Comparison of ENCODE assay signal across 18 mouse cellular contexts in genomic region chr11:64037471-64038125, GRCm38 (mm10). TPM values are rescaled to one million over a fixed set of nuclear protein-coding genes. Genes with fewer than 3 reads are reported as not detected.
DNase-seq lines count a peak whose midpoint lies in the region; ATAC-seq lines count a peak whose summit lies in the region.
"Had no signal": no experiment of that assay in that cellular context is flagged by ENCODE, and none has a peak within 500 bp of the region (broad histone marks: within the 10 kb centered on the region; RNA-seq: fewer than 3 reads in every experiment).

No protein-coding gene starts in this region.

- H3K27me3 ChIP-seq in liver, embryonic 13.5 days: no peaks in the 10 kb centered on the region
- H3K27me3 ChIP-seq in forebrain, embryonic 11.5 days (ENCODE audit: control insufficient read depth, insufficient read depth, low read length): no peaks in the 10 kb centered on the region
- H3K27me3 ChIP-seq in heart, embryonic 11.5 days (ENCODE audit: control insufficient read depth, insufficient read depth, low read length): no peaks in the 10 kb centered on the region
- H3K27me3 ChIP-seq: embryonic facial prominence, embryonic 13.5 days; hindbrain, embryonic 15.5 days had no signal

- no peaks in the 10 kb centered on the region for H3K36me3 ChIP-seq in liver, embryonic 13.5 days
- H3K36me3 ChIP-seq in forebrain, embryonic 11.5 days (ENCODE audit: control insufficient read depth, insufficient read depth, low read length): no peaks in the 10 kb centered on the region
- no peaks in the 10 kb centered on the region for H3K36me3 ChIP-seq in heart, embryonic 11.5 days (ENCODE audit: control insufficient read depth, insufficient read depth, low read length)
- H3K36me3 ChIP-seq: embryonic facial prominence, embryonic 13.5 days; hindbrain, embryonic 15.5 days had no signal

- no peak overlapping the region for H3K4me3 ChIP-seq in liver, embryonic 13.5 days (replicated peaks)
- H3K4me3 ChIP-seq in forebrain, embryonic 11.5 days (ENCODE audit: low read depth, low read length): no peak overlapping the region
- no peak overlapping the region for H3K4me3 ChIP-seq in heart, embryonic 11.5 days (ENCODE audit: low read depth, low read length)
- H3K4me3 ChIP-seq: embryonic facial prominence, embryonic 13.5 days; hindbrain, embryonic 15.5 days; left cerebral cortex, adult 2 months had no signal

- peak; percentile 75 for DNase-seq in heart, adult 11 months
- no peak for DNase-seq in heart, postnatal 36 days
- DNase-seq in CD4-positive, CD25-positive, alpha-beta regulatory T cell, adult 2 months (ENCODE audit: low read depth, low spot score): peak; percentile 45
- peak; percentile 39 for DNase-seq in embryo, embryonic 10.5 days (ENCODE audit: low spot score)
- DNase-seq in liver, embryonic 13.5 days: no peak
- no peak for DNase-seq in forebrain, embryonic 11.5 days (ENCODE audit: low spot score)
- DNase-seq in ovary, postnatal 36 days (ENCODE audit: low spot score): no peak
- DNase-seq: adrenal gland, postnatal 25 days; cerebellum, adult 9-11 months; kidney, adult 18-20 months; lung, adult 2 months; spleen, adult 18-20 months; thymus, postnatal 25 days had no signal

- peaks cover 38% of the 10 kb centered on the region for H3K4me1 ChIP-seq in liver, embryonic 13.5 days (replicated peaks)
- H3K4me1 ChIP-seq in forebrain, embryonic 11.5 days (replicated peaks; ENCODE audit: control insufficient read depth, insufficient read depth, low read length): peaks cover 3% of the 10 kb centered on the region; the same call in 1 of the 2 replicates
- H3K4me1 ChIP-seq in heart, embryonic 11.5 days (ENCODE audit: control insufficient read depth, insufficient read depth, low read length): peaks cover 11% of the 10 kb centered on the region

- 57% methylated on average over 15 of the region's 15 CpGs for WGBS in liver, embryonic 13.5 days (ENCODE audit: insufficient replicate concordance)
- WGBS in forebrain, embryonic 11.5 days: 71% methylated on average over 15 of the region's 15 CpGs
- WGBS in heart, embryonic 11.5 days (ENCODE audit: insufficient replicate concordance): 49% methylated on average over 15 of the region's 15 CpGs

- H3K27ac ChIP-seq in liver, embryonic 13.5 days: no peak overlapping the region
- H3K27ac ChIP-seq in forebrain, embryonic 11.5 days (ENCODE audit: low read depth, low read length): no peak overlapping the region
- no peak overlapping the region for H3K27ac ChIP-seq in heart, embryonic 11.5 days (ENCODE audit: low read depth, low read length)
- H3K27ac ChIP-seq: embryonic facial prominence, embryonic 13.5 days; hindbrain, embryonic 15.5 days; left cerebral cortex, adult 2 months; stomach, postnatal 0 days had no signal

- no peaks in the 10 kb centered on the region for H3K9me3 ChIP-seq in liver, embryonic 13.5 days (replicated peaks)
- no peaks in the 10 kb centered on the region for H3K9me3 ChIP-seq in forebrain, embryonic 11.5 days (ENCODE audit: control insufficient read depth, low read length)
- H3K9me3 ChIP-seq in heart, embryonic 11.5 days (replicated peaks; ENCODE audit: control insufficient read depth, low read length): no peaks in the 10 kb centered on the region
- H3K9me3 ChIP-seq: embryonic facial prominence, embryonic 13.5 days; hindbrain, embryonic 15.5 days had no signal

- peak; percentile 64 for ATAC-seq in liver, embryonic 13.5 days (ENCODE audit: low read depth)
- ATAC-seq in forebrain, embryonic 11.5 days (replicated peaks; ENCODE audit: low FRiP score): no peak
- ATAC-seq in heart, embryonic 11.5 days (replicated peaks; ENCODE audit: insufficient number of reproducible peaks, low FRiP score, low TSS enrichment): no peak

- no peak overlapping the region for H3K4me2 ChIP-seq in liver, embryonic 13.5 days
- no peak overlapping the region for H3K4me2 ChIP-seq in forebrain, embryonic 11.5 days (ENCODE audit: low read depth, low read length, severe bottlenecking)
- no peak overlapping the region for H3K4me2 ChIP-seq in heart, embryonic 11.5 days
- H3K4me2 ChIP-seq: embryonic facial prominence, embryonic 13.5 days; hindbrain, embryonic 15.5 days had no signal

- intact Hi-C loops in heart, postnatal 36 days (cut with DNase I): no loop called here

- no peak overlapping the region for H3K9ac ChIP-seq in liver, embryonic 13.5 days
- no peak overlapping the region for H3K9ac ChIP-seq in forebrain, embryonic 11.5 days (ENCODE audit: low read length)
- no peak overlapping the region for H3K9ac ChIP-seq in heart, embryonic 11.5 days (ENCODE audit: low read depth, low read length)
- H3K9ac ChIP-seq: embryonic facial prominence, embryonic 13.5 days; hindbrain, embryonic 15.5 days had no signal

RNA-seq across cellular contexts. Expression of gene Cox10, which starts 41.7 kb away (rescaled TPM):
- total RNA-seq in heart, postnatal 36 days (2021): 10 to 100 TPM; 63.4 to 76.8 TPM
- 12.4 and 13.9 TPM in 2 replicates for polyA plus RNA-seq in liver, embryonic 13.5 days (2015; fragmentation: Nextera tagmentation; extraction: Ambion mirVana)
- polyA plus RNA-seq in forebrain, embryonic 11.5 days (2014; fragmentation: Nextera tagmentation; extraction: Ambion mirVana): 27.9 and 31.6 TPM in 2 replicates
- polyA plus RNA-seq in heart, embryonic 11.5 days (2014; fragmentation: Nextera tagmentation; extraction: Ambion mirVana): 33.7 and 35.2 TPM in 2 replicates

Comparison
In these comparisons a context has a peak if more than half of its experiments do, and no peak if none do; other contexts are left out.
1. DNase-seq: peak in heart, adult 11 months (single experiment), CD4-positive, CD25-positive, alpha-beta regulatory T cell, adult 2 months (single experiment) and embryo, embryonic 10.5 days (single experiment); none in heart, postnatal 36 days (0 of 2), liver, embryonic 13.5 days (single experiment), forebrain, embryonic 11.5 days (single experiment) and ovary, postnatal 36 days (single experiment).